Mouse (Mus musculus): ENCODE measurements around the gene Slc30a9.

GRCm38 (mm10) chr5:67400608-67401480, 94.1 kb downstream of the Slc30a9 start:
- no peak for TF ChIP-seq CTCF (IDR thresholded peaks at IDR 0.05; ENCODE audit: borderline replicate concordance, insufficient read depth, low read depth, low read length)
- no peak for TF ChIP-seq POLR2A (IDR thresholded peaks at IDR 0.05; ENCODE audit: borderline replicate concordance, insufficient read depth, low read length)

Data from cerebellum, adult 2 months (tissue).